In genomic region chr17:73839086-73839835, GRCm38 (mm10) we compare ENCODE assay signal across 13 mouse cellular contexts.
"Had no signal": no experiment of that assay in that cellular context is flagged by ENCODE, and none has a peak within 500 bp of the region (broad histone marks: within the 10 kb centered on the region; RNA-seq: fewer than 3 reads in every experiment).

No protein-coding gene starts in this region.

- H3K4me2 ChIP-seq: limb, embryonic 13.5 days; midbrain, embryonic 12.5 days; neural tube, embryonic 15.5 days had no signal

- H3K9me3 ChIP-seq: limb, embryonic 13.5 days; midbrain, embryonic 12.5 days; neural tube, embryonic 15.5 days had no signal

- H3K4me1 ChIP-seq: limb, embryonic 13.5 days; midbrain, embryonic 12.5 days; neural tube, embryonic 15.5 days had no signal

- H3K36me3 ChIP-seq: limb, embryonic 13.5 days; midbrain, embryonic 12.5 days; neural tube, embryonic 15.5 days had no signal

- H3K27me3 ChIP-seq: limb, embryonic 13.5 days; midbrain, embryonic 12.5 days; neural tube, embryonic 15.5 days had no signal

- H3K27ac ChIP-seq: limb, embryonic 13.5 days; liver, embryonic 14.5 days; midbrain, embryonic 12.5 days; neural tube, embryonic 15.5 days had no signal

- H3K4me3 ChIP-seq: limb, embryonic 13.5 days; midbrain, embryonic 12.5 days; neural tube, embryonic 15.5 days had no signal

- H3K9ac ChIP-seq: limb, embryonic 13.5 days; liver, embryonic 14.5 days; midbrain, embryonic 12.5 days; neural tube, embryonic 15.5 days had no signal

- DNase-seq: kidney, adult 9 months; kidney, postnatal 10 days; kidney, postnatal 4 days; left cerebral cortex, postnatal 4 days; lung, adult 18-20 months; right cerebral cortex, adult 18-20 months; right cerebral cortex, postnatal 25 days; thymus, adult 2 months; thymus, postnatal 36 days had no signal
